Mouse (Mus musculus): ENCODE results near the gene Tbc1d17. TPM values are rescaled to one million over a fixed set of nuclear protein-coding genes. Genes with fewer than 3 reads are reported as not detected.

Gene Tbc1d17
- 34.9 and 39.2 TPM in 2 replicates for polyA plus RNA-seq (2015; fragmentation: Nextera tagmentation; extraction: Ambion mirVana)

DNA sequence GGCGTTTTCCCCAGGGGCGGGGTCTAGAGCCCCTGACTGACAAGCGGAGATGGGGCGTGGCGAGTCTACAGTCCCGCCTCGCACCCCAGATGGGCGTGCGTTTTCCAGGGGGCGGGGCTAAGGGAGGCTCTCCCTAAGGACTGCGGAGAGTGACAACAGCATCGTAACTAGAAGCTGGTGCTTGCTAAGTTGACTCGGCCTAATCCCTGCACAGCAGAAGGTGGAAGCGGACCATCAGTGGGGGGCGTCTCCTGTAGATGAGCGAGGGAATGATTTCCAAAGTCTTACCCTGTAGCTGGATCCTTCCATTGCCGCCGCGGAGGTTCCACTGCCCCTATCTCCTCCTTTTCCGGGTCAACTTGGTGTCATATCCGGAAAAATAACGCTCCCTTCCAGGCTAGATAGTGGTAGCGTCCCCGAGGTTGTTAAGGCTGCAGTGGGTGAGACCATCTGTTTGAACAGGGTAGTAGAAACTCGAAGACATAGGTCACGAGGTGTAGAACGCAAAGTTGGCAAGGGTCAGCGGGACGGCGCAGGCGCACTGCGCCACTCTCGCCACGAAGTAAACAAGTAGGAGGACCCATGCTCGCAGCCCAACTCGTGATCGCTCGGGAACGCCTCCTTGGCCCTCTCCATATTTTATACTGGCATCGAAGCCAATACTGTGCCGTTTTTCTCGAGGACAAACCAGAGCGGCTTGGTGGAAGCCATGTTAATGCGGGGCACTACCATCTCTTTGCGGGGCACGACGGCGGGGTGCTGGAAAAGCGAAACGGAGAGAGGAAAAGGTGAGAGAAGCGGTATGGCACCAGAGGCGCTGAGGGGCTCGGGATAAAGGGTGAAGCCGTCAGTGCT lies at the start of gene Tbc1d17, which contains the start of gene Akt1s1:
TSS of gene Tbc1d17 (minus strand) at position 519 of the 855 bp plus-strand sequence.
TSS of gene Akt1s1 (plus strand) at position 431 of the 855 bp plus-strand sequence.

DNA sequence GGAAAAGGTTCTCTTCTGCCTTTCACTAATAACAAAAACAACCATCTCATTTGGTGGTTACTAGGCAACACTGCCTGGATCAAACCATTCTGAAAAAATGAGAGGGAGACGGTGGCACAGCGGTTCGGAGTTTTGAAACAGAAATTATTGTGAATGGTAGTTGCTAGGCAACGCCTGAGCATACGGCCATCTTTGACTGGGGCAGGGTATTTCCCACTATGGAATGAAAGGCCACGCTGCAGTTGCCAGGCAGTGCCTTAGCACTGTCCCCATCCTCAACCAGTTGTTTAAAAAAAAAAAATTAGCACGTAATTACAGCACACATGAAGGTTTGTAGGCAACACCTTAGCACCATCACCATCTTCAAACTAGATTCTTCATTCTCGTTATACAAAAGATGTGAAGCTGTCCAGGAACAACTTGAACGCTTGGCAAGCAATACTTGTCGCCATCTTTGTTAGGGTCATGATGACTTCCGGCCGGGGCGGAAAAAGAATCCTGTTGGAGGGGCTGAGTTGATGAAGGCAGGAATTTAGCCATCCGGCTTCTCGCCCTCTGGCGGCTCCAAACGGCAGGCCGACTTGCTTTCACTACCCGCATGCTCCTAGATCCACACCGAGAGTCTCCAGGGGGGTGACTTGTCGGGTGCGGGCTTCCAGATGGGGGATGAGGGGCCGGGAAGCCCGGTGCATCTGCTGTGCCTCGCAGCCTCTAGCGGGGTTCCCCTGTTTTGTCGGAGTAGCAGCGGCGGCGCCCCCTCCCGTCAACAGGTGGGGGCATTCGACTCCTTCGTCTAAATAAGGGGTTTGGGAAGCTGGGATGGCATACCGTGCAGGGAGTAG lies 46.9 kb upstream of the Tbc1d17 start, which contains the start of gene Fuz:
TSS of gene Fuz (plus strand) at position 487 of the 842 bp plus-strand sequence.

DNA sequence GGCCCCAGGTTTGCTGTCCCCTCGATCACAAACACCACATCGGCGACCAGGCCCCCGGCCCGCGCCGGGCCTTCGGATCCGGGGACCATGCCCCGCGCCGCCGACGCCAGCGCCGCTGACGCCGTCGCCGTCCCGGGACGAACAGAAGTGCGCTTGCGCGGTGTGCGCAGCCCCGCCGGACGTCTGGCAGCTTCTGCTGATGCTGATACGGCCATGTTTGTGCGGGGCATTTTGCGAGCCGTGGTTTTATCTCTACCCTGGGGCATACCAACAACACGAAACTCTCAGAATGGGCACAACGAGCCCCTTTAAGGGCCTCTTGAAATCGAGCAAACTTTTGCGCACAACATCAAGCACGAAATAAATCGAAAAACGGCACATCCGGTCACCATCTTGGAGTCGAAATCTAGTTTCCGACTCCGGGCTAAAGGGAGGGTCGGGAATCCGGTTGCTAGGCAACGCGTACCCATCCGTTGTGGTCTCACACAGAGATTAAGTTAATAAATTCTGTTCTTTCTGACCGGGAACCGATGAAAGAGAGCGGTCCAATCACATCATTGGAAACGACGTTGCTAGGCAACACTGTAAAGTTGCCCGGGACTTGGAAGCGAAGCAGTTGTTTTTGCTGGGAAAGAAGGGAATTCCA lies 43.5 kb upstream of the Tbc1d17 start, which contains the start of gene Med25:
TSS of gene Med25 (minus strand) at position 437 of the 646 bp plus-strand sequence.

DNA sequence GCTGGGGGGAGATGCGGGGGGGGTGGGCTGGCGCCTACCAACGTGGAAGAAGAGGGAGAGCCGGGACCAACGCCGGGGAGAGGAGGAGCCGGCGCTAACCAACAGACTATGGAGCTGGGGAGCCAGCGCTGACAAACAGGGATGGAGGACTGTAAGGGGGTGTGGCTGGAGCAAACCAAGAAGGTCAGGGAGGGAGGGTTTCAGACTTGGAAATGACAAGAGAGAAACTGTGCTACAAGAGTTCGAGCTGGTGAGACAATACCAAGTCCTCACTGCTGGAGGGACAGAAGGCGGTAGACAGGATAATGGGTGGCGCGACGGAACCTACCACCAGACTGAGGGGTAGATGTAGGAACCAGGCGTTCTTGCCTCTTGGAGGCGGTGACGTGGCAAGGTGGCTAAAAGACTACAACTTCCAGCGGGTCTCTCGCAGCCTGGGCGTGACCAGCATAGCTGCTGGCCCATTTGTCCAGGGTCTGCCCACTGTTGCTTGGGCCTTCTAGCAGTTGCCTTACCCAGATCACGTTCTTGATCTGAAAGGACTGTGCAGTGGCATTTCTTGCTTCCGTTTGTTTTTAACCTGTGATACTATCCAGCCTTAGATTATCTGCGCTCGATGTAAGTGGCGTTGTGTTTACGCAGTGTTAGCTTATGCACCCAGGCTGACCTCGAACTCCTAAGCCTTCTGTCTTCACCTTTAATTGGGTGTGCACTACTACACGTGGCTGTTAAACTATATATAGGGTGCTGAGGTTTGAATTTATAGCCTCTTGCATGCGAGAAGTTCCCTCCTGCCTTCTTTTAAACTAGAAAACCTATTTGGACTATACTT lies 21.0 kb upstream of the Tbc1d17 start, which contains the start of gene Ptov1:
TSS of gene Ptov1 (minus strand) at position 92 of the 832 bp plus-strand sequence.

DNA sequence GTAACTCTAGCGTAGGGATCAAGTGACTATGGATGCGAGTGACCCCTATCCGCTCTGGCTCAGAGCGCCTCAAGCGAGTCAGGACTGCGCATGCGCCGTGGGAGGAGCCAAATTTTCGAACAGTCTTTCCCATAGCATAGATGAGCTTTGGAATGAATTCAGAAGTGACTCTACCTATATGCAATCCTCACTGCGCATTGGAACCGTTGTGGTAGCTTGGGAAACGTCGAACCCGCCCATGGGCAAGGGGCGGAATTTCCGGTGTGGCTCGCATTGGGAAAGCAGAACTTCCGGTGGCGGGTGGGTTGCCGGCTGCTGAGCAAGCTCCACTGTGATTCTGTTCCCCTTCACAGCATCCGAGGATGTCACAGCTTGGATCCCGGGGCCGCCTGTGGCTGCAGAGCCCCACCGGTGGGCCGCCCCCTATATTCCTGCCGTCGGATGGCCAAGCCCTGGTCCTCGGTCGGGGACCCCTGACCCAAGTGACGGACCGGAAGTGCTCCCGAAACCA lies 8.2 kb upstream of the Tbc1d17 start, which contains the start of gene Pnkp:
TSS of gene Pnkp (plus strand) at position 98 of the 511 bp plus-strand sequence.

DNA sequence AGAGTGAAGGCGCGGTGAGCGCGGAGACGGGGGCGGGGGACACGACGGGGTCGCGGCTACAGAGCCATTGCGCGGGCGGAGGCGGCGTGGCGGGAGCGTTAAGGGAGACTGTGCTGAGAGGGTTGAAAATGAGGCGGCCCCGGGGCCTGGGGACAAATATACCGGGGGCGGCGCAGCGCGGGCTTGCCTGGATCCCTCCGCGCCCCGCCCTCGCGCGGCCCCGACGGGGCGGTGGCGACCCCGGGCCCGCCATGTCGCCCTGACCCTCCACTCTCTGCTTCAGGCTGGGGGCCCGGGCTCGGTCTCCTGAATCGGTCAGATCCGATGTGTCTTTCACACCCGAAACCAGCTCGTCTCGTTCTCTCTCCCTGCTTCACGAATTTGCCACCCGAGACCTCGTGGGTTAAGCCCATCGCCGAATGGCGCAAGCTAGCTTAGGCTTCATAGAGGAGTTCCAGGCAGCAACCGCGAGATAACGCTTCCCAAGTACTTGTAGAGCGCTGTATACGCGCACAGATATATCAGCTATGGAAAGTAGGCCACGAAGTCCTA lies 32.3 kb downstream of the Tbc1d17 start, which contains the start of gene Atf5:
TSS of gene Atf5 (minus strand) at position 189 of the 552 bp plus-strand sequence.

DNA sequence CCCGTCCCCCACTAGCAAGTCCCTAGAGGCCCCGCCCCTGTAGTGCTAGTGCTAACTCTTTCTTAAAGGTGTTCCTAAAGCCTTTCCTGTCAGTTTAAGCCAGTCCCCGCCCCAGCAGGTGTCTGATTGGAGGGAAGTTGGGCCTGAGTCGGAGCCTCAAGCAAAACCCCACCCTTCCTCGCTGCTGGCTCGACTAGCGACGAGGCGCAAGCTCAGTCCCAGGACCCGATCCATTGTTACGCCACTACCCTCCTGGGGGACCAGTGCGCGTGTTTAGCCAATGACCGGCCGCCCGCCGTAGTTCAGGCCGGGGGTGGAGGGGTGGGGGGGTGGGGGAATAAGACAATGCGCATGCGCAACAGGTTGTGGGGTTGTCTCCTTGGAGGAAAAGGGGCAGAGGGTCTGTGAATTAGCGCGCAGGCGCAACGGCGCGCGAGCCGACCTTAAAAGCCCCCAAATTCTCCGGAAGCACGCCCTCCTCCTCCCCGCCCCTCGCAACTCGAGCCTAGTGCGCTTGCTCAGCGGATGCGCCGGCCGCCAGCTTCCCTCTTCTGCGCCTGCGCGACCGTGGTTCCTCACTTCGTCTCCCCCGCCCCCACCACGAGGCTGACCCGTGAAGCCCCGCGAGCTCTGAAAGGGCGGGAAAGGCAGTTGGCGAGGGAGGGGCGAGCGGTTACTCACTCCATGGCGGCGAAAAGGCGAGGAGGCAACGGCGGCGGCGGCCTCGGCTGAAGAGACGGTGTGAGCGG lies 33.0 kb downstream of the Tbc1d17 start, which contains the start of the genes Nup62 and Il4i1:
TSS of gene Nup62 (plus strand) at position 368 of the 749 bp plus-strand sequence.
TSS of gene Il4i1 (plus strand) at position 667 of the 749 bp plus-strand sequence.

MicroRNAs encoded within 50 kb of the gene (microRNA counts, 519-probe panel; counts per million panel counts)
- 88.3 counts per million for microRNA mmu-miR-707

Other genes with a start within 250 kb of the Tbc1d17 start
- not detected in 2 replicates for gene Myh14, start 178.2 kb downstream of the Tbc1d17 start, polyA plus RNA-seq (2015; fragmentation: Nextera tagmentation; extraction: Ambion mirVana)
- not detected in 2 replicates for gene Izumo2, start 140.3 kb downstream of the Tbc1d17 start, polyA plus RNA-seq (2015; fragmentation: Nextera tagmentation; extraction: Ambion mirVana)
- 29.3 and 31.6 TPM in 2 replicates for gene Vrk3, start 100.7 kb downstream of the Tbc1d17 start, polyA plus RNA-seq (2015; fragmentation: Nextera tagmentation; extraction: Ambion mirVana)
- gene Zfp473, start 98.0 kb downstream of the Tbc1d17 start, polyA plus RNA-seq (2015; fragmentation: Nextera tagmentation; extraction: Ambion mirVana), result 0.34 and 0.58 TPM in 2 replicates
- 54.6 and 55.9 TPM in 2 replicates for gene Nup62, start 33.0 kb downstream of the Tbc1d17 start, polyA plus RNA-seq (2015; fragmentation: Nextera tagmentation; extraction: Ambion mirVana)
- 2.1 and 2.3 TPM in 2 replicates for gene Il4i1, start 32.7 kb downstream of the Tbc1d17 start, polyA plus RNA-seq (2015; fragmentation: Nextera tagmentation; extraction: Ambion mirVana)
- 2.1 and 2.6 TPM in 2 replicates for gene Atf5, start 32.4 kb downstream of the Tbc1d17 start, polyA plus RNA-seq (2015; fragmentation: Nextera tagmentation; extraction: Ambion mirVana)
- 30.3 and 34.1 TPM in 2 replicates for gene Akt1s1, start 88 bp downstream of the Tbc1d17 start, polyA plus RNA-seq (2015; fragmentation: Nextera tagmentation; extraction: Ambion mirVana)
- gene Pnkp, start 8.1 kb upstream of the Tbc1d17 start, polyA plus RNA-seq (2015; fragmentation: Nextera tagmentation; extraction: Ambion mirVana), result 44.6 and 51.7 TPM in 2 replicates
- gene Ptov1, start 20.7 kb upstream of the Tbc1d17 start, polyA plus RNA-seq (2015; fragmentation: Nextera tagmentation; extraction: Ambion mirVana), result 75.8 and 108 TPM in 2 replicates
- 39.9 and 44.7 TPM in 2 replicates for gene Med25, start 43.6 kb upstream of the Tbc1d17 start, polyA plus RNA-seq (2015; fragmentation: Nextera tagmentation; extraction: Ambion mirVana)
- gene Fuz, start 47.0 kb upstream of the Tbc1d17 start, polyA plus RNA-seq (2015; fragmentation: Nextera tagmentation; extraction: Ambion mirVana), result 6.4 and 7.7 TPM in 2 replicates
- gene Ap2a1, start 80.4 kb upstream of the Tbc1d17 start, polyA plus RNA-seq (2015; fragmentation: Nextera tagmentation; extraction: Ambion mirVana), result 54.9 and 61.8 TPM in 2 replicates
- 0.17 TPM in 1 of 2 replicates, not detected in the other for gene Tsks, start 94.1 kb upstream of the Tbc1d17 start, polyA plus RNA-seq (2015; fragmentation: Nextera tagmentation; extraction: Ambion mirVana)
- 3.7 and 4.5 TPM in 2 replicates for gene Cpt1c, start 125.8 kb upstream of the Tbc1d17 start, polyA plus RNA-seq (2015; fragmentation: Nextera tagmentation; extraction: Ambion mirVana)
- gene Prmt1, start 137.5 kb upstream of the Tbc1d17 start, polyA plus RNA-seq (2015; fragmentation: Nextera tagmentation; extraction: Ambion mirVana), result 215 and 217 TPM in 2 replicates
- 54.1 and 62.3 TPM in 2 replicates for gene Irf3, start 148.6 kb upstream of the Tbc1d17 start, polyA plus RNA-seq (2015; fragmentation: Nextera tagmentation; extraction: Ambion mirVana)
- gene Bcl2l12, start 149.6 kb upstream of the Tbc1d17 start, polyA plus RNA-seq (2015; fragmentation: Nextera tagmentation; extraction: Ambion mirVana), result 28.5 and 32.0 TPM in 2 replicates
- gene Scaf1, start 167.3 kb upstream of the Tbc1d17 start, polyA plus RNA-seq (2015; fragmentation: Nextera tagmentation; extraction: Ambion mirVana), result 15.0 and 17.0 TPM in 2 replicates
- 25.6 and 26.0 TPM in 2 replicates for gene Rras, start 168.9 kb upstream of the Tbc1d17 start, polyA plus RNA-seq (2015; fragmentation: Nextera tagmentation; extraction: Ambion mirVana)
- 3.9 and 5.0 TPM in 2 replicates for gene Prr12, start 203.8 kb upstream of the Tbc1d17 start, polyA plus RNA-seq (2015; fragmentation: Nextera tagmentation; extraction: Ambion mirVana)
- gene Nosip, start 213.3 kb upstream of the Tbc1d17 start, polyA plus RNA-seq (2015; fragmentation: Nextera tagmentation; extraction: Ambion mirVana), result 37.2 and 45.0 TPM in 2 replicates
- gene Prrg2, start 213.6 kb upstream of the Tbc1d17 start, polyA plus RNA-seq (2015; fragmentation: Nextera tagmentation; extraction: Ambion mirVana), result 10.0 and 12.4 TPM in 2 replicates
- gene Rcn3, start 243.1 kb upstream of the Tbc1d17 start, polyA plus RNA-seq (2015; fragmentation: Nextera tagmentation; extraction: Ambion mirVana), result 80.3 and 93.9 TPM in 2 replicates

All from spleen, postnatal 0 days (tissue).